Mouse (Mus musculus) hindlimb bud, embryonic 11.5 days (tissue): ENCODE measurements at regions not wholly inside any gene's neighbourhood (a gene's known extent, or its start where the extent isn't known, plus 50 kb on each side); places are given as distances from the start of the nearest gene placed in this dataset.

ENCODE experiments used
- DNase-seq: peaks from one replicate; pipeline ENCODE4 v3.0.0-alpha.2; 2012; ENCODE audit warnings: low read depth, low spot score; ENCODE audit errors: extremely low spot score

- no peak for DNase-seq
Measured at GRCm38 (mm10) chr17:48880590-48880989, 51.6 kb upstream of the Lrfn2 start.

GRCm38 (mm10) chr17:48881946-48882345 is 50.2 kb upstream of the Lrfn2 start:
- DNase-seq = no peak
